Mouse (Mus musculus) hindbrain, embryonic 13.5 days (tissue): Measurements from ENCODE around the gene Eif1ax. TPM values are rescaled to one million over a fixed set of nuclear protein-coding genes. Genes with fewer than 3 reads are reported as not detected.
A peak's percentile ranks its signal among the peaks of the same experiment; 100 is the strongest.
"Not testable (repeated sequence)": the region's sequence is repeated elsewhere in the genome, so short reads cannot be mapped to it uniquely, and the experiment has no call there.

Experiments used
- ATAC-seq: fragments of 200-750 bp; cut with Nextera tagmentation; 2 replicates; pipeline ENCODE4 v1.8.0; 2017; ENCODE audit warnings: moderate TSS enrichment; ENCODE audit not compliant: low FRiP score
- H3K27ac ChIP-seq: fragments of 300-500 bp; sonication (generic); 2 replicates; pipeline ENCODE4 v1.5.1; 2015; ENCODE audit warnings: inconsistent platforms, mild to moderate bottlenecking, moderate library complexity
- H3K27me3 ChIP-seq: fragments of 300-500 bp; sonication (generic); 2 replicates; pipeline ENCODE4 v1.6.1; 2015; ENCODE audit warnings: mild to moderate bottlenecking, inconsistent platforms
- H3K36me3 ChIP-seq: fragments of 300-500 bp; sonication (generic); 2 replicates; pipeline ENCODE4 v1.6.1; 2015; ENCODE audit warnings: mild to moderate bottlenecking, inconsistent platforms
- H3K4me1 ChIP-seq: fragments of 300-500 bp; sonication (generic); replicated peaks from 2 replicates; pipeline ENCODE4 v1.6.1; 2015; ENCODE audit warnings: inconsistent platforms
- H3K4me2 ChIP-seq: fragments of 300-500 bp; sonication (generic); 2 replicates; pipeline ENCODE4 v1.6.1; 2015; ENCODE audit warnings: inconsistent platforms, mild to moderate bottlenecking, moderate library complexity
- H3K4me3 ChIP-seq: fragments of 300-500 bp; sonication (generic); 2 replicates; pipeline ENCODE4 v1.5.1; 2015; ENCODE audit warnings: mild to moderate bottlenecking, inconsistent platforms
- H3K9ac ChIP-seq: fragments of 300-500 bp; sonication (generic); 2 replicates; pipeline ENCODE4 v1.6.1; 2015; ENCODE audit warnings: mild to moderate bottlenecking, inconsistent platforms
- H3K9me3 ChIP-seq: fragments of 300-500 bp; sonication (generic); 2 replicates; pipeline ENCODE4 v1.6.1; 2016; ENCODE audit warnings: inconsistent platforms
- WGBS: fragments of 180-500 bp; shearing (Covaris S2); methylation state at CpG from one replicate; pipeline ENCODE4 v1.1.7; 2015; 5-methylcytosine and 5-hydroxymethylcytosine counted together
- polyA plus RNA-seq: library from polyadenylated mRNA; unstranded; fragments of >200 nt; fragmentation: Nextera tagmentation; extraction: Ambion mirVana; gene quantifications from 2 replicates; pipeline ENCODE4 v1.2.1, GENCODE M21; 2015

The Eif1ax gene
- polyA plus RNA-seq, result 109 and 119 TPM in 2 replicates

- Histone ChIP-seq H3K9me3 (no peaks in the 10 kb centered on the region), H3K27me3 (no peaks in the 10 kb centered on the region), H3K27ac (peak within 1 kb of the TSS; percentile 83), H3K36me3 (0 out of 2 replicates have a peak, but pooled peaks cover 2% of the 10 kb centered on the region), H3K4me3 (peak within 1 kb of the TSS; percentile 63), H3K4me2 (peak within 1 kb of the TSS; percentile 56), H3K9ac (peak within 1 kb of the TSS; percentile 76), H3K4me1 (peaks cover 11% of the 10 kb centered on the region; the same call in 1 of the 2 replicates)
- peak; percentile 97 for ATAC-seq
- WGBS, result 21% methylated on average over 55 of the region's 76 CpGs
These were observed at the start of gene Eif1ax for GRCm38 (mm10) chrX:159371831-159372752. Gene Eif1ax, plus strand, starts transcription at chrX:159372178.

- Histone ChIP-seq H3K36me3 (peaks cover 7% of the 10 kb centered on the region), H3K4me3 (no peak overlapping the region), H3K27ac (no peak overlapping the region), H3K27me3 (no peaks in the 10 kb centered on the region), H3K4me1 (no peaks in the 10 kb centered on the region), H3K4me2 (no peak overlapping the region), H3K9me3 (no peaks in the 10 kb centered on the region), H3K9ac (no peak overlapping the region)
- no peak for ATAC-seq
- WGBS, result 84% methylated on average over 3 of the region's 3 CpGs
These were observed 7.5 kb upstream of the Eif1ax start for GRCm38 (mm10) chrX:159364506-159364905.

- ATAC-seq, result no peak
- H3K27me3 ChIP-seq, result no peaks in the 10 kb centered on the region
- H3K4me2 ChIP-seq, result peak overlapping the region; percentile 56
- peaks cover 7% of the 10 kb centered on the region; the same call in 1 of the 2 replicates for H3K36me3 ChIP-seq
- H3K9me3 ChIP-seq, result no peaks in the 10 kb centered on the region
- peak overlapping the region; percentile 83 for H3K27ac ChIP-seq
- peak overlapping the region; percentile 76 for H3K9ac ChIP-seq
- peak overlapping the region; percentile 63 for H3K4me3 ChIP-seq
- peaks cover 11% of the 10 kb centered on the region; the same call in 1 of the 2 replicates for H3K4me1 ChIP-seq
- WGBS, result 23% methylated on average over 9 of the region's 9 CpGs
These were observed 771 bp downstream of the Eif1ax start for GRCm38 (mm10) chrX:159372753-159373144.

GRCm38 (mm10) chrX:159387105-159387504 lies 15.1 kb downstream of the Eif1ax start:
- 75% methylated on average over 9 of the region's 9 CpGs for WGBS
- Histone ChIP-seq H3K9me3 (no peaks in the 10 kb centered on the region), H3K27me3 (no peaks in the 10 kb centered on the region), H3K27ac (no peak overlapping the region), H3K36me3 (peaks cover 10% of the 10 kb centered on the region; the same call in 1 of the 2 replicates), H3K9ac (no peak overlapping the region), H3K4me3 (no peak overlapping the region), H3K4me2 (no peak overlapping the region), H3K4me1 (no peaks in the 10 kb centered on the region)
- no peak for ATAC-seq

- no peak for ATAC-seq
- no peak overlapping the region for H3K9ac ChIP-seq
- H3K4me1 ChIP-seq, result no peaks in the 10 kb centered on the region
- H3K4me3 ChIP-seq, result no peak overlapping the region
- no peak overlapping the region for H3K4me2 ChIP-seq
- H3K36me3 ChIP-seq, result peaks cover 4% of the 10 kb centered on the region; the same call in 1 of the 2 replicates
- H3K27me3 ChIP-seq, result no peaks in the 10 kb centered on the region
- H3K9me3 ChIP-seq, result no peaks in the 10 kb centered on the region
- no peak overlapping the region for H3K27ac ChIP-seq
These were observed 17.0 kb downstream of the Eif1ax start for GRCm38 (mm10) chrX:159388953-159389352.

- Histone ChIP-seq H3K27me3 (no peaks in the 10 kb centered on the region), H3K36me3 (peaks cover 4% of the 10 kb centered on the region; the same call in 1 of the 2 replicates), H3K4me2 (no peak overlapping the region), H3K9me3 (no peaks in the 10 kb centered on the region), H3K4me1 (no peaks in the 10 kb centered on the region), H3K4me3 (no peak overlapping the region), H3K9ac (no peak overlapping the region), H3K27ac (no peak overlapping the region)
- WGBS, result 85% methylated on average over 6 of the region's 6 CpGs
- no peak for ATAC-seq
These were observed 18.5 kb downstream of the Eif1ax start for GRCm38 (mm10) chrX:159390347-159390962.

GRCm38 (mm10) chrX:159391239-159391638 lies 19.3 kb downstream of the Eif1ax start:
- Histone ChIP-seq H3K4me2 (no peak overlapping the region), H3K9me3 (no peaks in the 10 kb centered on the region), H3K4me1 (no peaks in the 10 kb centered on the region), H3K36me3 (no peaks in the 10 kb centered on the region), H3K4me3 (no peak overlapping the region), H3K27me3 (no peaks in the 10 kb centered on the region), H3K27ac (no peak overlapping the region), H3K9ac (no peak overlapping the region)
- WGBS, result 78% methylated on average over 3 of the region's 3 CpGs
- ATAC-seq, result no peak

- H3K27ac ChIP-seq, result no peak overlapping the region
- H3K9ac ChIP-seq, result no peak overlapping the region
- WGBS, result 43% methylated on average over 4 of the region's 4 CpGs
- 0 out of 2 replicates have a peak, but pooled peaks cover 2% of the 10 kb centered on the region for H3K27me3 ChIP-seq
- H3K9me3 ChIP-seq, result no peaks in the 10 kb centered on the region
- H3K4me1 ChIP-seq, result no peaks in the 10 kb centered on the region
- H3K4me2 ChIP-seq, result no peak overlapping the region
- no peak; the same call in 1 of the 2 replicates for ATAC-seq
- H3K36me3 ChIP-seq, result no peaks in the 10 kb centered on the region
- no peak overlapping the region for H3K4me3 ChIP-seq
These were observed 37.3 kb downstream of the Eif1ax start for GRCm38 (mm10) chrX:159409253-159409652.

GRCm38 (mm10) chrX:159414130-159414828 lies 42.3 kb downstream of the Eif1ax start, which contains the start of gene Map7d2:
Gene Map7d2, plus strand, starts transcription at chrX:159414572.
- peaks cover 10% of the 10 kb centered on the region; the same call in 1 of the 2 replicates for H3K27me3 ChIP-seq
- peak; percentile 95 for ATAC-seq
- H3K4me2 ChIP-seq, result peak within 1 kb of the TSS; percentile 65
- peak within 1 kb of the TSS; percentile 78 for H3K9ac ChIP-seq
- H3K27ac ChIP-seq, result peak within 1 kb of the TSS; percentile 83
- peak within 1 kb of the TSS; percentile 63 for H3K4me3 ChIP-seq
- no peaks in the 10 kb centered on the region for H3K36me3 ChIP-seq
- 18% methylated on average over 39 of the region's 83 CpGs for WGBS
- no peaks in the 10 kb centered on the region for H3K9me3 ChIP-seq
- H3K4me1 ChIP-seq, result no peaks in the 10 kb centered on the region

GRCm38 (mm10) chrX:159414829-159415673 lies 43.1 kb downstream of the Eif1ax start:
- H3K4me2 ChIP-seq, result peak overlapping the region; percentile 65
- H3K9me3 ChIP-seq, result no peaks in the 10 kb centered on the region
- H3K27me3 ChIP-seq, result peaks cover 10% of the 10 kb centered on the region; the same call in 1 of the 2 replicates
- 18% methylated on average over 49 of the region's 65 CpGs for WGBS
- H3K9ac ChIP-seq, result peak overlapping the region; percentile 78
- H3K4me3 ChIP-seq, result peak overlapping the region; percentile 63
- ATAC-seq, result peak; percentile 80
- no peaks in the 10 kb centered on the region for H3K36me3 ChIP-seq
- peak overlapping the region; percentile 83 for H3K27ac ChIP-seq
- no peaks in the 10 kb centered on the region for H3K4me1 ChIP-seq

GRCm38 (mm10) chrX:159430507-159430906 lies 58.5 kb downstream of the Eif1ax start:
- H3K4me3 ChIP-seq, H3K36me3 ChIP-seq, H3K4me2 ChIP-seq, ATAC-seq, H3K9ac ChIP-seq, H3K4me1 ChIP-seq, H3K9me3 ChIP-seq, H3K27me3 ChIP-seq, H3K27ac ChIP-seq: not testable (repeated sequence)
- WGBS, result 98% methylated on average over 3 of the region's 3 CpGs
